Mouse (Mus musculus): ENCODE data around the gene Ttc30a2. TPM values are rescaled to one million over a fixed set of nuclear protein-coding genes. Genes with fewer than 3 reads are reported as not detected.
"Not testable (repeated sequence)": the region's sequence is repeated elsewhere in the genome, so short reads cannot be mapped to it uniquely, and the experiment has no call there.

The Ttc30a2 gene
- polyA plus RNA-seq, 1 experiment from 2014 or later: not detected

- Histone ChIP-seq H3K36me3 (ENCODE audit: inconsistent target) (no peaks in the 10 kb centered on the region), H3K79me2 (ENCODE audit: inconsistent target) (no peaks in the 10 kb centered on the region), H3K4me3 (ENCODE audit: inconsistent target) (no peak overlapping the region), H3K27ac (no peak overlapping the region)
- whole genome bisulfite sequencing (ENCODE audit: missing documents): 89% methylated on average over 15 of the region's 15 CpGs
Measured at GRCm38 (mm10) chr2:75960366-75961330, 17.3 kb downstream of the Ttc30a2 start.

GRCm38 (mm10) chr2:75959850-75960365 is 18.1 kb downstream of the Ttc30a2 start:
- no peaks in the 10 kb centered on the region for H3K79me2 ChIP-seq (ENCODE audit: inconsistent target)
- no peak overlapping the region for H3K4me3 ChIP-seq (ENCODE audit: inconsistent target)
- H3K27ac ChIP-seq: no peak overlapping the region
- no peaks in the 10 kb centered on the region for H3K36me3 ChIP-seq (ENCODE audit: inconsistent target)
- 88% methylated on average over 15 of the region's 15 CpGs for WGBS (ENCODE audit: missing documents)

- WGBS (ENCODE audit: missing documents): 67% methylated on average over 18 of the region's 18 CpGs
- H3K79me2 ChIP-seq (ENCODE audit: inconsistent target): no peaks in the 10 kb centered on the region
- H3K27ac ChIP-seq: no peak overlapping the region
- H3K36me3 ChIP-seq (ENCODE audit: inconsistent target): no peaks in the 10 kb centered on the region
- no peak overlapping the region for H3K4me3 ChIP-seq (ENCODE audit: inconsistent target)
Measured at GRCm38 (mm10) chr2:75959183-75959849, 18.7 kb downstream of the Ttc30a2 start.

GRCm38 (mm10) chr2:75955709-75956108 is 22.3 kb downstream of the Ttc30a2 start:
- Histone ChIP-seq H3K4me3 (ENCODE audit: inconsistent target) (no peak overlapping the region), H3K36me3 (ENCODE audit: inconsistent target) (no peaks in the 10 kb centered on the region), H3K79me2 (ENCODE audit: inconsistent target) (no peaks in the 10 kb centered on the region), H3K27ac (no peak overlapping the region)
- 80% methylated on average over 14 of the region's 14 CpGs for WGBS (ENCODE audit: missing documents)

- 94% methylated on average over 5 of the region's 5 CpGs for WGBS (ENCODE audit: missing documents)
- no peak overlapping the region for H3K27ac ChIP-seq
Measured at GRCm38 (mm10) chr2:75953320-75953719, 24.6 kb downstream of the Ttc30a2 start.

GRCm38 (mm10) chr2:75950685-75951084 is 27.3 kb downstream of the Ttc30a2 start:
- over 99% methylated on average over 8 of the region's 8 CpGs for WGBS (ENCODE audit: missing documents)
- no peaks in the 10 kb centered on the region for H3K79me2 ChIP-seq (ENCODE audit: inconsistent target)
- no peak overlapping the region for H3K4me3 ChIP-seq (ENCODE audit: inconsistent target)
- no peaks in the 10 kb centered on the region for H3K36me3 ChIP-seq (ENCODE audit: inconsistent target)
- H3K27ac ChIP-seq: no peak overlapping the region

More at GRCm38 (mm10) chr2:75953320-75953719, 24.6 kb downstream of the Ttc30a2 start:
- Histone ChIP-seq H3K4me3 (ENCODE audit: inconsistent target) (no peak overlapping the region), H3K79me2 (ENCODE audit: inconsistent target) (no peaks in the 10 kb centered on the region), H3K36me3 (ENCODE audit: inconsistent target) (no peaks in the 10 kb centered on the region)

GRCm38 (mm10) chr2:75938117-75939063 is 39.6 kb downstream of the Ttc30a2 start, which contains the start of gene Ttc30b:
Gene Ttc30b, minus strand, starts transcription at chr2:75938585.
- Histone ChIP-seq H3K79me2 (ENCODE audit: inconsistent target) (no peaks in the 10 kb centered on the region), H3K36me3 (ENCODE audit: inconsistent target) (no peaks in the 10 kb centered on the region), H3K4me3 (ENCODE audit: inconsistent target) (peak within 1 kb of the TSS; percentile 47), H3K27ac (peak within 1 kb of the TSS; percentile 58)
- WGBS (ENCODE audit: missing documents): 9% methylated on average over 36 of the region's 42 CpGs

GRCm38 (mm10) chr2:75937520-75938116 is 40.4 kb downstream of the Ttc30a2 start:
- 91% methylated on average over 5 of the region's 17 CpGs for WGBS (ENCODE audit: missing documents)
- H3K4me3 ChIP-seq (ENCODE audit: inconsistent target): peak overlapping the region; percentile 47
- H3K27ac ChIP-seq; H3K79me2 ChIP-seq (ENCODE audit: inconsistent target); H3K36me3 ChIP-seq (ENCODE audit: inconsistent target): not testable (repeated sequence)

GRCm38 (mm10) chr2:75936685-75937084 is 41.3 kb downstream of the Ttc30a2 start:
- not testable (repeated sequence) for H3K36me3 ChIP-seq (ENCODE audit: inconsistent target); H3K4me3 ChIP-seq (ENCODE audit: inconsistent target); H3K79me2 ChIP-seq (ENCODE audit: inconsistent target); H3K27ac ChIP-seq
- 100% methylated on average over 1 of the region's 2 CpGs for WGBS (ENCODE audit: missing documents)

- H3K36me3 ChIP-seq (ENCODE audit: inconsistent target): peaks cover 16% of the 10 kb centered on the region
- WGBS (ENCODE audit: missing documents): 83% methylated on average over 7 of the region's 7 CpGs
Measured at GRCm38 (mm10) chr2:75933541-75933940, 44.4 kb downstream of the Ttc30a2 start.

GRCm38 (mm10) chr2:75930941-75931340 is 47.0 kb downstream of the Ttc30a2 start:
- Histone ChIP-seq H3K27ac (no peak overlapping the region), H3K4me3 (ENCODE audit: inconsistent target) (no peak overlapping the region), H3K36me3 (ENCODE audit: inconsistent target) (peaks cover 39% of the 10 kb centered on the region), H3K79me2 (ENCODE audit: inconsistent target) (no peaks in the 10 kb centered on the region)
- WGBS (ENCODE audit: missing documents): 94% methylated on average over 2 of the region's 2 CpGs

More at GRCm38 (mm10) chr2:75933541-75933940, 44.4 kb downstream of the Ttc30a2 start:
- Histone ChIP-seq H3K79me2 (ENCODE audit: inconsistent target) (no peaks in the 10 kb centered on the region), H3K4me3 (ENCODE audit: inconsistent target) (no peak overlapping the region), H3K27ac (no peak overlapping the region)

- Histone ChIP-seq H3K79me2 (ENCODE audit: inconsistent target) (no peaks in the 10 kb centered on the region), H3K27ac (no peak overlapping the region), H3K4me3 (ENCODE audit: inconsistent target) (no peak overlapping the region), H3K36me3 (ENCODE audit: inconsistent target) (peaks cover 48% of the 10 kb centered on the region)
- WGBS (ENCODE audit: missing documents): 94% methylated on average over 6 of the region's 6 CpGs
Measured at GRCm38 (mm10) chr2:75929786-75930444, 48.1 kb downstream of the Ttc30a2 start.

GRCm38 (mm10) chr2:75929141-75929540 is 48.8 kb downstream of the Ttc30a2 start:
- H3K79me2 ChIP-seq (ENCODE audit: inconsistent target): no peaks in the 10 kb centered on the region
- 100% methylated on average over 2 of the region's 2 CpGs for WGBS (ENCODE audit: missing documents)
- no peak overlapping the region for H3K27ac ChIP-seq
- H3K36me3 ChIP-seq (ENCODE audit: inconsistent target): peaks cover 48% of the 10 kb centered on the region
- H3K4me3 ChIP-seq (ENCODE audit: inconsistent target): no peak overlapping the region

All from macrophage (primary cell).